Mouse (Mus musculus) midbrain, embryonic 16.5 days (tissue): ENCODE measurements around the gene Ndufa11. TPM values are rescaled to one million over a fixed set of nuclear protein-coding genes. Genes with fewer than 3 reads are reported as not detected.
A peak's percentile ranks its signal among the peaks of the same experiment; 100 is the strongest.

Experiments used
- ATAC-seq: fragments of 200-750 bp; cut with Nextera tagmentation; 2 replicates; pipeline ENCODE4 v1.8.0; 2017; ENCODE audit warnings: moderate TSS enrichment
- H3K27ac ChIP-seq: fragments of 300-500 bp; sonication (generic); 2 replicates; pipeline ENCODE4 v1.5.1; 2014; ENCODE audit warnings: mild to moderate bottlenecking, low read length, mixed read lengths
- H3K27me3 ChIP-seq: fragments of 300-500 bp; sonication (generic); 2 replicates; pipeline ENCODE4 v1.6.1; 2014; ENCODE audit warnings: low read depth, low read length, mixed read lengths; ENCODE audit not compliant: control insufficient read depth, insufficient read depth
- H3K36me3 ChIP-seq: fragments of 300-500 bp; sonication (generic); 2 replicates; pipeline ENCODE4 v1.6.1; 2014; ENCODE audit warnings: mild to moderate bottlenecking, low read length, moderate library complexity, mixed read lengths; ENCODE audit not compliant: control insufficient read depth, insufficient read depth
- H3K4me1 ChIP-seq: fragments of 300-500 bp; sonication (generic); 2 replicates; pipeline ENCODE4 v1.6.1; 2014; ENCODE audit warnings: mild to moderate bottlenecking, low read length, mixed read lengths; ENCODE audit not compliant: control insufficient read depth, insufficient read depth
- H3K4me2 ChIP-seq: fragments of 300-500 bp; sonication (generic); 2 replicates; pipeline ENCODE4 v1.6.1; 2014; ENCODE audit warnings: mild to moderate bottlenecking, low read length, mixed read lengths
- H3K4me3 ChIP-seq: fragments of 300-500 bp; sonication (generic); 2 replicates; pipeline ENCODE4 v1.5.1; 2014; ENCODE audit warnings: low read depth, mild to moderate bottlenecking, low read length, moderate library complexity, mixed read lengths
- H3K9ac ChIP-seq: fragments of 300-500 bp; sonication (generic); 2 replicates; pipeline ENCODE4 v1.6.1; 2014; ENCODE audit warnings: low read depth, low read length, mixed read lengths
- H3K9me3 ChIP-seq: fragments of 300-500 bp; sonication (generic); replicated peaks from 2 replicates; pipeline ENCODE4 v1.6.1; 2014; ENCODE audit warnings: mild to moderate bottlenecking, low read length, mixed read lengths; ENCODE audit not compliant: control insufficient read depth, poor library complexity, severe bottlenecking
- WGBS: fragments of 180-500 bp; shearing (Covaris S2); extraction: QIAGEN DNeasy Blood & Tissue Kit; methylation state at CpG from one replicate; pipeline ENCODE4 v1.1.7; 2014; 5-methylcytosine and 5-hydroxymethylcytosine counted together
- polyA plus RNA-seq: library from polyadenylated mRNA; unstranded; fragments of >200 nt; fragmentation: Nextera tagmentation; extraction: Ambion mirVana; gene quantifications from 2 replicates; pipeline ENCODE4 v1.2.1, GENCODE M21; 2015

Ndufa11 gene
- polyA plus RNA-seq, 1 experiment from 2014 or later, result 497 TPM

GRCm38 (mm10) chr17:56684649-56685048 lies 32.9 kb upstream of the Ndufa11 start:
- Histone ChIP-seq H3K36me3 (peaks cover 17% of the 10 kb centered on the region), H3K9me3 (no peaks in the 10 kb centered on the region), H3K27ac (no peak overlapping the region), H3K4me3 (no peak overlapping the region), H3K4me2 (no peak overlapping the region), H3K27me3 (no peaks in the 10 kb centered on the region), H3K4me1 (no peaks in the 10 kb centered on the region), H3K9ac (no peak overlapping the region)
- no peak for ATAC-seq
- 86% methylated on average over 2 of the region's 2 CpGs for WGBS

DNA sequence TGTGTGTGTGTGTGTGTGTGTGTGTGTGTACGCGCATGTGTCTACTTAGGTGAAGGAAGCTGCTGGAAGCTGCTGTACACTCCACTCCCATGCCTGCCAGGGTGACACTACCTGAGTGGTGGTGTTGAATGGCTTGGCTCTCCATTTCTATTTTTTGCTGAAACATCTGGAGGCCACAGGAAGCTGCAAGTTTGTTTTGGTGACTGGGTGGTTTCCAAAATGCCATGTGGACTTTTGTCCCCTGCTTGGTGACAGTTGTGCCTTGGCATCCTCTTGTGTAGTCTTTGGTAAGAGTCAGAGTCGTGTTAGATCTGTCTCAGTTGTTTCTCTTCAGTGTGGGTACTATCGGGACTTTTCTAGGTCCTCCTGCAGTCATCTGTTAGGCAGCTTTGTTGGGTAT lies 30.8 kb upstream of the Ndufa11 start:
- Histone ChIP-seq H3K27me3 (no peaks in the 10 kb centered on the region), H3K27ac (no peak overlapping the region), H3K9ac (no peak overlapping the region), H3K4me1 (no peaks in the 10 kb centered on the region), H3K9me3 (no peaks in the 10 kb centered on the region), H3K36me3 (peaks cover 17% of the 10 kb centered on the region), H3K4me3 (no peak overlapping the region), H3K4me2 (no peak overlapping the region)
- ATAC-seq, result no peak
- WGBS, result 92% methylated on average over 4 of the region's 4 CpGs

GRCm38 (mm10) chr17:56688045-56688444 lies 29.5 kb upstream of the Ndufa11 start:
- no peak overlapping the region for H3K4me2 ChIP-seq
- H3K4me3 ChIP-seq, result no peak overlapping the region
- no peak overlapping the region for H3K9ac ChIP-seq
- no peaks in the 10 kb centered on the region for H3K4me1 ChIP-seq
- no peak for ATAC-seq
- H3K27ac ChIP-seq, result no peak overlapping the region
- H3K36me3 ChIP-seq, result peaks cover 14% of the 10 kb centered on the region
- H3K9me3 ChIP-seq, result no peaks in the 10 kb centered on the region
- no peaks in the 10 kb centered on the region for H3K27me3 ChIP-seq

- no peak for ATAC-seq
- Histone ChIP-seq H3K36me3 (peaks cover 15% of the 10 kb centered on the region), H3K27ac (no peak overlapping the region), H3K4me1 (peaks cover 4% of the 10 kb centered on the region; the same call in 1 of the 2 replicates), H3K9ac (no peak overlapping the region), H3K4me2 (no peak overlapping the region), H3K9me3 (no peaks in the 10 kb centered on the region), H3K27me3 (no peaks in the 10 kb centered on the region), H3K4me3 (no peak overlapping the region)
- 91% methylated on average over 2 of the region's 2 CpGs for WGBS
Measured at GRCm38 (mm10) chr17:56688689-56689088, 28.9 kb upstream of the Ndufa11 start.

- H3K4me3 ChIP-seq, result no peak overlapping the region
- no peak for ATAC-seq
- WGBS, result 63% methylated on average over 1 of the region's 1 CpGs
- peaks cover 4% of the 10 kb centered on the region; the same call in 1 of the 2 replicates for H3K4me1 ChIP-seq
- H3K9me3 ChIP-seq, result no peaks in the 10 kb centered on the region
- H3K36me3 ChIP-seq, result peaks cover 25% of the 10 kb centered on the region
- peak overlapping the region; percentile 30; the same call in 1 of the 2 replicates for H3K27ac ChIP-seq
- no peaks in the 10 kb centered on the region for H3K27me3 ChIP-seq
- H3K4me2 ChIP-seq, result no peak overlapping the region
- no peak overlapping the region for H3K9ac ChIP-seq
Measured at GRCm38 (mm10) chr17:56693395-56693794, 24.2 kb upstream of the Ndufa11 start.

DNA sequence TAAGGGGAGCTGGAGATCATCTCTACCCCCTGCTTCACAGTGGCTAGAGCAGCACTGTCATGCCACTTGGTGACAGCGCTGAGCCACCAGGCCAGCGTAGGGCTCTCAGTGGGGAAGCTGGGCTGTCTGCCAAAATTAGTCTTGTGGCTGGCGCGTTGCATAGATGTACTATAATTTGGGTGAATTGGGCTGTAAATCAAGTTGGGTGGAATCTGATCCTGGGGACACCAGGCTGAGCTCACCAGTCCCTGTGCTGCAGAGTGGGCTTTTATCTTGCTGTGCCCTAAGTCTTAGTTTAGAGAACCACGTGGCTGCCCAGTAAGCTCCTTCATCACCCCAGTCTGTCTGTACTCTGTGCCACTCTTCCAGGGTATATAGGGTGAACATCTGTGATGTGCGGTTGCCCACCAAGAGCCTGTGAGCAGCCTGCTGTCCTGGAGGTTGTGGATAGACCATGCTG lies 23.7 kb upstream of the Ndufa11 start:
- Histone ChIP-seq H3K27ac (peak overlapping the region; percentile 30), H3K36me3 (peaks cover 30% of the 10 kb centered on the region), H3K9me3 (no peaks in the 10 kb centered on the region), H3K27me3 (no peaks in the 10 kb centered on the region), H3K9ac (no peak overlapping the region), H3K4me3 (no peak overlapping the region), H3K4me2 (no peak overlapping the region), H3K4me1 (peaks cover 4% of the 10 kb centered on the region; the same call in 1 of the 2 replicates)
- 55% methylated on average over 6 of the region's 6 CpGs for WGBS
- ATAC-seq, result peak; percentile 39

DNA sequence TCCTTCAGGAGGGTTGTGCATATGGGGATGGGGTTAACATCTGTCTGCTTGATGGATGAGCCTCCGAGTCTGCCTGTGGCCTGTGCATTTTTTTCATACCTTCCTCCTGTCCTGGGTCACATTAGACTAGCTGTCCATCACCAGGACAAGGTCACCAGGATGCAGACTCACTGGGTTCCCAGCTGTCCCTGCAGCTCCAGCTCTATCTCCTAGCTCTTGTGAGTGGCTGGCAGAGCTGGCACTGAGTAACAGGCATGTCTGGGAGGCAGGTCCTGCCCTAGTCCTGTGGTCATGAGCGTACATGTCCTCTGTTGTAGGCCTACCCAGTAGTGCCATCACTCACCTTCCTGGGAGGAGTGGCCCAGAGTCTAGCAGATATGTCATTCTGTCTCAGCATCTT lies 17.1 kb upstream of the Ndufa11 start:
- Histone ChIP-seq H3K4me3 (no peak overlapping the region), H3K36me3 (peaks cover 55% of the 10 kb centered on the region), H3K27ac (no peak overlapping the region), H3K4me2 (no peak overlapping the region), H3K9ac (no peak overlapping the region), H3K27me3 (no peaks in the 10 kb centered on the region), H3K4me1 (no peaks in the 10 kb centered on the region), H3K9me3 (no peaks in the 10 kb centered on the region)
- 96% methylated on average over 2 of the region's 2 CpGs for WGBS
- ATAC-seq, result no peak

GRCm38 (mm10) chr17:56703038-56703437 lies 14.5 kb upstream of the Ndufa11 start:
- Histone ChIP-seq H3K9ac (no peak overlapping the region), H3K4me2 (no peak overlapping the region)
- WGBS, result 87% methylated on average over 4 of the region's 4 CpGs

GRCm38 (mm10) chr17:56706515-56706914 lies 11.1 kb upstream of the Ndufa11 start:
- H3K4me3 ChIP-seq, result no peak overlapping the region
- no peak for ATAC-seq
- WGBS, result 100% methylated on average over 1 of the region's 1 CpGs
- H3K4me2 ChIP-seq, result no peak overlapping the region
- peaks cover 67% of the 10 kb centered on the region for H3K36me3 ChIP-seq
- H3K27ac ChIP-seq, result no peak overlapping the region
- H3K4me1 ChIP-seq, result no peaks in the 10 kb centered on the region
- H3K9me3 ChIP-seq, result no peaks in the 10 kb centered on the region
- no peaks in the 10 kb centered on the region for H3K27me3 ChIP-seq
- no peak overlapping the region for H3K9ac ChIP-seq

More at GRCm38 (mm10) chr17:56703038-56703437, 14.5 kb upstream of the Ndufa11 start:
- peaks cover 64% of the 10 kb centered on the region for H3K36me3 ChIP-seq
- H3K4me3 ChIP-seq, result no peak overlapping the region
- H3K27me3 ChIP-seq, result no peaks in the 10 kb centered on the region
- H3K4me1 ChIP-seq, result no peaks in the 10 kb centered on the region
- no peak overlapping the region for H3K27ac ChIP-seq
- H3K9me3 ChIP-seq, result no peaks in the 10 kb centered on the region
- no peak for ATAC-seq
